Mouse (Mus musculus): ENCODE data around the gene Olfr665. TPM values are rescaled to one million over a fixed set of nuclear protein-coding genes. Genes with fewer than 3 reads are reported as not detected.

Olfr665 gene
- polyA plus RNA-seq (2015; fragmentation: Illumina TruSeq; extraction: RNeasy Lipid Tissue Mini Kit (QIAGEN cat#74804); ENCODE audit: insufficient read depth, low read depth, low replicate concordance): not detected

GRCm38 (mm10) chr7:104877731-104878130 is at the start of gene Olfr665:
Olfr665 (plus strand) TSS chr7:104878031.

GRCm38 (mm10) chr7:104842503-104842902 is 35.3 kb upstream of the Olfr665 start, which contains the start of gene Usp17lb:
Usp17lb (minus strand) TSS chr7:104842603.

GRCm38 (mm10) chr7:104856709-104857108 is 21.1 kb upstream of the Olfr665 start, which contains the start of gene Usp17la:
Usp17la (plus strand) TSS chr7:104857009.

GRCm38 (mm10) chr7:104895852-104896251 is 18.0 kb downstream of the Olfr665 start, which contains the start of gene Olfr666:
Olfr666 (minus strand) TSS chr7:104895952.

GRCm38 (mm10) chr7:104921382-104921781 is 43.6 kb downstream of the Olfr665 start, which contains the start of gene Olfr667:
Olfr667 (minus strand) TSS chr7:104921482.

GRCm38 (mm10) chr7:104927957-104928356 is 50.1 kb downstream of the Olfr665 start, which contains the start of gene Olfr668:
Olfr668 (minus strand) TSS chr7:104928057.

Other genes starting within 250 kb of the Olfr665 start
- not detected for gene Olfr658, start 230.7 kb upstream of the Olfr665 start, polyA plus RNA-seq (2015; fragmentation: Illumina TruSeq; extraction: RNeasy Lipid Tissue Mini Kit (QIAGEN cat#74804); ENCODE audit: insufficient read depth, low read depth, low replicate concordance)
- not detected for gene Olfr659, start 211.3 kb upstream of the Olfr665 start, polyA plus RNA-seq (2015; fragmentation: Illumina TruSeq; extraction: RNeasy Lipid Tissue Mini Kit (QIAGEN cat#74804); ENCODE audit: insufficient read depth, low read depth, low replicate concordance)
- not detected for gene Olfr661, start 191.5 kb upstream of the Olfr665 start, polyA plus RNA-seq (2015; fragmentation: Illumina TruSeq; extraction: RNeasy Lipid Tissue Mini Kit (QIAGEN cat#74804); ENCODE audit: insufficient read depth, low read depth, low replicate concordance)
- not detected for gene Usp17le, start 100.6 kb upstream of the Olfr665 start, polyA plus RNA-seq (2015; fragmentation: Illumina TruSeq; extraction: RNeasy Lipid Tissue Mini Kit (QIAGEN cat#74804); ENCODE audit: insufficient read depth, low read depth, low replicate concordance)
- not detected for gene Usp17lb, start 35.4 kb upstream of the Olfr665 start, polyA plus RNA-seq (2015; fragmentation: Illumina TruSeq; extraction: RNeasy Lipid Tissue Mini Kit (QIAGEN cat#74804); ENCODE audit: insufficient read depth, low read depth, low replicate concordance)
- not detected for gene Usp17la, start 21.0 kb upstream of the Olfr665 start, polyA plus RNA-seq (2015; fragmentation: Illumina TruSeq; extraction: RNeasy Lipid Tissue Mini Kit (QIAGEN cat#74804); ENCODE audit: insufficient read depth, low read depth, low replicate concordance)
- not detected for gene Olfr666, start 17.9 kb downstream of the Olfr665 start, polyA plus RNA-seq (2015; fragmentation: Illumina TruSeq; extraction: RNeasy Lipid Tissue Mini Kit (QIAGEN cat#74804); ENCODE audit: insufficient read depth, low read depth, low replicate concordance)
- not detected for gene Olfr667, start 43.5 kb downstream of the Olfr665 start, polyA plus RNA-seq (2015; fragmentation: Illumina TruSeq; extraction: RNeasy Lipid Tissue Mini Kit (QIAGEN cat#74804); ENCODE audit: insufficient read depth, low read depth, low replicate concordance)
- gene Olfr668, start 50.0 kb downstream of the Olfr665 start, polyA plus RNA-seq (2015; fragmentation: Illumina TruSeq; extraction: RNeasy Lipid Tissue Mini Kit (QIAGEN cat#74804); ENCODE audit: insufficient read depth, low read depth, low replicate concordance): not detected
- not detected for gene Olfr669, start 56.2 kb downstream of the Olfr665 start, polyA plus RNA-seq (2015; fragmentation: Illumina TruSeq; extraction: RNeasy Lipid Tissue Mini Kit (QIAGEN cat#74804); ENCODE audit: insufficient read depth, low read depth, low replicate concordance)
- gene Olfr670, start 84.6 kb downstream of the Olfr665 start, polyA plus RNA-seq (2015; fragmentation: Illumina TruSeq; extraction: RNeasy Lipid Tissue Mini Kit (QIAGEN cat#74804); ENCODE audit: insufficient read depth, low read depth, low replicate concordance): not detected
- gene Olfr671, start 101.1 kb downstream of the Olfr665 start, polyA plus RNA-seq (2015; fragmentation: Illumina TruSeq; extraction: RNeasy Lipid Tissue Mini Kit (QIAGEN cat#74804); ENCODE audit: insufficient read depth, low read depth, low replicate concordance): not detected
- not detected for gene Olfr672, start 124.0 kb downstream of the Olfr665 start, polyA plus RNA-seq (2015; fragmentation: Illumina TruSeq; extraction: RNeasy Lipid Tissue Mini Kit (QIAGEN cat#74804); ENCODE audit: insufficient read depth, low read depth, low replicate concordance)
- gene Olfr675, start 150.4 kb downstream of the Olfr665 start, polyA plus RNA-seq (2015; fragmentation: Illumina TruSeq; extraction: RNeasy Lipid Tissue Mini Kit (QIAGEN cat#74804); ENCODE audit: insufficient read depth, low read depth, low replicate concordance): not detected
- not detected for gene Olfr676, start 154.7 kb downstream of the Olfr665 start, polyA plus RNA-seq (2015; fragmentation: Illumina TruSeq; extraction: RNeasy Lipid Tissue Mini Kit (QIAGEN cat#74804); ENCODE audit: insufficient read depth, low read depth, low replicate concordance)
- not detected for gene Olfr677, start 173.3 kb downstream of the Olfr665 start, polyA plus RNA-seq (2015; fragmentation: Illumina TruSeq; extraction: RNeasy Lipid Tissue Mini Kit (QIAGEN cat#74804); ENCODE audit: insufficient read depth, low read depth, low replicate concordance)
- gene Olfr678, start 186.4 kb downstream of the Olfr665 start, polyA plus RNA-seq (2015; fragmentation: Illumina TruSeq; extraction: RNeasy Lipid Tissue Mini Kit (QIAGEN cat#74804); ENCODE audit: insufficient read depth, low read depth, low replicate concordance): not detected
- gene Olfr679, start 203.2 kb downstream of the Olfr665 start, polyA plus RNA-seq (2015; fragmentation: Illumina TruSeq; extraction: RNeasy Lipid Tissue Mini Kit (QIAGEN cat#74804); ENCODE audit: insufficient read depth, low read depth, low replicate concordance): not detected
- not detected for gene Olfr680-ps1, start 214.8 kb downstream of the Olfr665 start, polyA plus RNA-seq (2015; fragmentation: Illumina TruSeq; extraction: RNeasy Lipid Tissue Mini Kit (QIAGEN cat#74804); ENCODE audit: insufficient read depth, low read depth, low replicate concordance)
- gene Olfr681, start 238.8 kb downstream of the Olfr665 start, polyA plus RNA-seq (2015; fragmentation: Illumina TruSeq; extraction: RNeasy Lipid Tissue Mini Kit (QIAGEN cat#74804); ENCODE audit: insufficient read depth, low read depth, low replicate concordance): not detected

Data from pancreas, adult 10 weeks (tissue).